Mouse (Mus musculus): ENCODE results near the gene Cir1.

The Cir1 gene

DNA sequence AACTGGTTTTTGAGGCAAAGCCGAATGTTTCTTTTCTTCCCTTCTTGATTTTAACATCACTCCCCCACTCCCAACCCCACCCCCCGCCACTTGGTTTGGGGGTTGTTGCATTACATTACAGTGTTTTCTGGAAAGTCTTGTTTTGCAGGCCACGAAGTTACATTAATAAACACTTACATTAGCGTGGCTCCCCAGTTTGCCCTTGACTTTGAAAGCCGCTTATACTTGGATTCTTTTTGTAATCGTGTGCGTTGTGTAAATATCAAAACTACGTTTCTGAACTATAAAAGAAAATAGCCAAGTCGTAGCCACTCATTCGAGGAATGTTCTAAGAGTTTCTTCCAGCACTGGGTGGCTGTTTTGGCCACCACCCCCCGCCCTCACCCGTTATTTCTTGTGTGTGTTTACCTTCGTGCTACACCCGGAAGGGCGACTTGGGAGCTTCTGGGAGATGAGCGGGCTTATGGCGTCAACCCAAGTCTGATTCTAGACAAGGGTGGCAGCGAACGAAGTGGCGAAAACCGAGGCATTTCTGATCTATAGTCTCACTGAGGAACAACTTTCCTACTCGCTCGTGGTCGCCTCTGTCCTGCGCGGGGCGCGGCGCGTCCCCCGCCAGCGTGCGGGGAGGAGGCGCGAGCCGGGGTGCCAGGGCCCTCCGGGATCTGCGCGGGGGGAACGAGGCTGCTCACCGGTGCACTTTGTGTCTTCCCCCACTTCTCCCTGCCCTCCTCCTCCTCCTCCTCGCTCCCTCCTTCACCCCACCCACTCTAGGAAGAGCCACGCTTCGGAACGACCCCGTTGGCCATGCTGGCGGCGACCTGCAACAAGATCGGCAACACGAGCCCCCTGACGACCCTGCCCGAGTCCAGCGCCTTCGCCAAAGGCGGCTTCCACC is 39.9 kb downstream of the Cir1 start:
- no peak for DNase-seq (ENCODE audit: low spot score in 2 of 2)

DNA sequence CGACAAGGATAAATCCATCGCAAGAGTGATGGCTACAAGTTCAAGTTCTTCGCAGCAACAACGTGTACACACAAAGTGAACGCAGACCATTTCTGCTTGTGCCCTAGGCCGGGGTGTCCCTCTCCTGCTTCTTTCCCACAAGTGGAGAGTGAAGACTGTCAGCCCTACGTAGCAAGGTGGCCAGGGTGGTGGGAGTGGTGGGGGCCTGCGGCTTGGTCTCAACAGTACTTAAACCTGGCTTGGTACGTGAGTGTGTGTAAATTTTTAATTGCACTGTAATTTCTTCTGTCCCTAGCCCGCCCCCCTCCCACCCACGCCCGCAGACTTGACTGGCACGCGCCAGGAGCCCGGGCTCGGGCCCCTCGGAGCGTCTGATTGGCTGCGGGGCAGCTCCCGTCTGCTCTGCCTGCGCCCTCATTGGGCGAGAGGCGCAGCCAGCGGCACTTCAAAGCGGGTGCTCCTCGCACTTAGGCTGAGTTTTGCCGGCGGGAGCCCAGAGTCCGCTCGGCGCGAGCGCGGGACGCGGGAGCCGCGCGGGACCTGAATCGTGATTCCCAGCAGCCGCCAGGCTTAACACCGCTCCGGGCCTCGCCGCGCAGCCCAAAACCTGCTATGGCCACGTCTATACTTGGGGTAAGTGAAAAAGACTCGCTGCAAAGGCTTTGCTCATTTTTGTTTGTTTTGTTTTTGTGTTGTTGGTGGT is 40.9 kb downstream of the Cir1 start, which contains the start of gene Sp9:
Sp9 (plus strand) TSS at position 467 of the 703 bp plus-strand sequence.
- DNase-seq (ENCODE audit: low spot score in 2 of 2): no peak

DNA sequence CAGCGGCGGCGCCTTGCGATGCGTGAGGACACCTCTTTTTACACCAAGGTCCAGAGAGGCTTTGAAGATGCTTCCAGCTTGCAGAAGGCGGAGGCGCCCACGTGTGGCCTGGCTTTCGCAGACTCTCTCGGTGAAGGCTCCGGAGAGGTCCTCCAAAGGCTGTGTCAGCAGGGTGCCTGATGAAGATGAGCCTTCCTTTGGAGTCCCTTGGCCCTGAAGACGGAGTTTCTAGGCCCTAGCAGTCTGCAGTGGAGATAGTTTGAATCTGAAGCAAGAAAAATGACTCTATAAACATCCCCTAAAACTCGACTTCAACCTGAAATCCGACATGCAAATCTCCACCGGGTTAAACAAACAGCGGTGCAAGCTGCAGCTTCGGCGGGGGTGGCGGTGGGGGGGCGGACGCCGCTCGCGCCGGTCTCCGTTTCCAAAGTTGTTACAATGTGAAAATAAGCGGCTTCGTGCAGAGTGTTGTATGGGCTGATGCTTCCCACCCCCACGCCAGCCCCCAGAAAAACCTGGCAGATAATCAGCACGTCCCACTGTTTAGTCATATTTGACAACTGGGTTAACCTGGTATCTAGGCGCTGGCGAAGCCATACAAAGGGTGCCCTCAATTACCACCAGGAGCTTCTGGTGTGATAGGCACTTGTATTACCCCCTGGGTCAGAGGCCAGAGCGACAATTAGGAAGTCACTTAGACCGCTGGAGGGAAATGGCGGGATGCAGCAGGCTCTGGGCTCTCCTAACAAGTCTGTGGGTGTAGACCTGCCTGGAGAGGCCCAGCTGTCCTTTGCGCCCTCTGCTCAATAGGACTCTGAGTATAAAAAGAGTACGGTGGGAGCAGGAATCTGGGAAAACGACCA is 41.7 kb downstream of the Cir1 start:
- no peak for DNase-seq (ENCODE audit: low spot score in 2 of 2)

DNA sequence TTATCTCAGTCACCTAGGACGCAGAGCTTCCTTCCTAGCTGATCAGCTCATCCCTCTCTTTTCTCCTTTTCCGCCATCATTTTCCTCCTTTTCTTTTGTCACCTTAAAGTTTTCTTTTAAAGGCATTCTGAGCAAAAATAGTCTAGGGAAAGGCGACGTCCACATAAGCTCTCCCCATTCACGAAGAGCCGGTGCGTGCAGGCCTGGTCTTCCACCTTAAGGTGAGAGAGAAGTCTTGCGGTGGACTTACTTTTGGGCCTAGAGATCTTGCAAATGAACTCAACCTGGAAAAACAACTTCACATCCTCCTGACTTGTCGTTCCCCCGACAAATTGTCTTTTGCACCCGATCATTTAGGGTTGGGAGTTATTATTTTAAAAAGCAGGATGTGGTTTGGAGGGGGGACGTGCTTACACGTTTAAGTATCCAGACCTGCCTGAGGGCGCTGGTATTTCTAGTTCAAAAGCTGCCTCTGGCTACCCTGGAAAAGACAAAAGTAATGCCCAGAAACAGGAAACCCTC is 42.4 kb downstream of the Cir1 start:
- no peak for DNase-seq (ENCODE audit: low spot score in 2 of 2)

DNA sequence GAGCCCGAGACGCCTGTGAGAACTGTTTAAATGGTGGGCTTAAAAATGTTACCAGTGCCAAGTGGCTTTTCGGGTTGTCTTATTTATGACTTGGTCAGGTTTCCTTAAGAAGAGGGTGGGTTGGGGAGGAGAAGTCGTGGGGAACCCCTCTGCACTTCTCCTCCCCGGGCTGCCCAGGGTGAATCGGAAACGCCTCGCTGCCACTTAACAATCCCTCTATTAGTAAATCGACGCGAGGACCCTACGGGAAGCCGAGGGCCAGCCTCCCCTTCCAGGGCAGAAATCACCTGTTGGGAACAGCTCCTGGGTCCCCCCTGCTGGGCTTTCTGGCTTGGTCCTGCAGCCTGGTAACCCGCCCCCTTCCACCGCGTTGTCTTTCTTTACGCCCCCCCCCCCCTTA is 42.8 kb downstream of the Cir1 start:
- DNase-seq (ENCODE audit: low spot score in 2 of 2): no peak

DNA sequence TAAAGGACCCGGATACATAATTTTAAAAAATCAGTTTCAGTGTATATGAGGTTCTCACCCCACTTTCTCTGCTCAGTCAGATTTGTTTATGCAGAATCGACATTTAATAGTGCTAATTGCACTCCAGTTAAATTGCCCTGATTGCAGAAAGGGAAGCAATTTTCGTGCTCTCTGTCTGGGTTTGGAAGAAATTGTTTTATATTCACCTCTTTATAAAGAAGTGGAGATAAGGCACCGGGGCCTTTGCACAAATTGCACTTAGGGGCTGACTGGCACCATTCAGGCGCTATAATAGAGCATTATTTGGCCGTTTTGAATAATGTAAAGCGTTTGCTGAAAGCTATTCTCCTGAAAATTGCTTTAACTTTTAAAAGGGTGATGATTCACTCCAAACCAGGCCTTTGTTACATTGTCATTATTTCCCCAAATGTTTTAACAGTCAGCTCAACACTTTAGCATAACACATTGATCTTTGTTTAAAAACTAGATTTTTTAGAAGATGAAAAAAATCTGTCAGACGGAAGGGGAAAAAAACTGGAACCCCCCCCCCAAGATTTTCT is 43.6 kb downstream of the Cir1 start:
- DNase-seq (ENCODE audit: low spot score in 2 of 2): no peak

DNA sequence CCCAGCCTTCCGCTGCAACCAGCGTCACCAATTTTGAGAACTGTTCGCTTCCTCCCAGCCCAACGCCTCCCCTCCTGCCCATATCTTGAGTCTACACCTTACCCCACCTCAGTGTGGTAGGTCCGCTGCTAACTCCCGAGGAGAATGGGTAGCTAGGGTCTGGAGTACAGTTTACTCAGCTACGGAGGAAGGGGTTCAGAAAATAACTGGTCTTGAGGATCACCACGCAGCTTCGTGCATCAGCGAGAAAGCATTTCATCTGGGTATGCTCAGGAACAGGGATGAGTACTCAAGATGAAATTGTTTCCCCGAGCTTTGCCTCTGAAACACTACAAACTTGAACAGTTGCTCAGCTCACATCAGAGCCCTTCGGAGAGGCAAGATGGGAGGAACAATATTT is 44.2 kb downstream of the Cir1 start:
- no peak for DNase-seq (ENCODE audit: low spot score in 2 of 2)

DNA sequence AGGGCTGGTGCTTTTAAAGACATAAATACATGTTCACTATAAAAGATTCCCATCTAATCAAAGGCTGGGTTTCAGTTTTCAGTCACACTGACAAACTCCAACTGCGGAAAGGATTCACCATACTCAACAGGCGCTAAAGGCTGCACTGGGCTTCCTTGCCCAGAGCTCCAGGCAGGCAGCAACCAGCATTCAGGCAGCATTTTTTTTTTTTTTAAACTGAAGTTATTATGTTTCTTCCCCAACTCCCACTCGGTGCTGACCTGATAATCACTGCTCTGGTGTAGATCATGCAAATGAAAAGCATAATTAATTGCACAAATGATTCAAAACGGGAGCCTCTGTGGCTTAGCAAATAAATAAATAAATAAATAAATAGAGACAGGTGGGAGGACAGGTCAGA is 44.7 kb downstream of the Cir1 start:
- no peak for DNase-seq (ENCODE audit: low spot score in 2 of 2)

DNA sequence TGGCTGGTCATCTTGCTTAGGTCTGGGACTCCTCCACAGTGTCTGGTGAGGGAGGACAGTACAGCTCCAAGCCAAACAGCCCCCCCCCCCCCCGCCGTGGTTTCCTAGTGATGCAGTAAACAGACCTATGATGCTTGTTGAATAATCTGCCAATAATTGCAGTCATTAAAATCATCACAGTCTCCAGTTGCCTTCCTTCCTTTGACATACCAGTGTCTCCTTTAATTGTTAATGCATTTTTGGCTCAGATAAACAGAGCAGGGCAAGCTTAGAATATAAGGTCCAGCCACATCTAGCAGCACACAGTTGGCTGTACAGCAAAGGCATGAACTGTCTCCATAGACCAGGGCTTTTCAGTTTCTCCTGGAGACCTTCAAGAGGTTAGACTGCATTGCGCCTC is 45.3 kb downstream of the Cir1 start:
- no peak for DNase-seq (ENCODE audit: low spot score in 2 of 2)

DNA sequence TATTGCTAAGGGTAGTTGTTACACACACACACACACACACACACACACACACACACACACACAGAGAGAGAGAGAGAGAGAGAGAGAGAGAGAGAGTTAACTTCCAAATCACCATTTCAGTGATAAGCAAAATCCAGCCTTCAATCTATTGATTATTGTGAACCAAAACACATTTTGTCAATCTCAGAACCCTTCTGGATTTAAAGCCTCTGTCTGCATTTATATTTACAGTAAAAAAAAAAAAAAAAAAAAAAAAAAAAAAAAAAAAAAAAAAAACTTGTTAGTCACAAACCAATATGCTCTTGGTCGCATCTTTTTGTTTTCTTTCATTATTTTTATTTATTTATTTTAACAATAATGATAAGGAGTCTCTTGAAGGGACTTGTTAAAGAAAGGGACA is 45.9 kb downstream of the Cir1 start:
- DNase-seq (ENCODE audit: low spot score in 2 of 2): no peak

DNA sequence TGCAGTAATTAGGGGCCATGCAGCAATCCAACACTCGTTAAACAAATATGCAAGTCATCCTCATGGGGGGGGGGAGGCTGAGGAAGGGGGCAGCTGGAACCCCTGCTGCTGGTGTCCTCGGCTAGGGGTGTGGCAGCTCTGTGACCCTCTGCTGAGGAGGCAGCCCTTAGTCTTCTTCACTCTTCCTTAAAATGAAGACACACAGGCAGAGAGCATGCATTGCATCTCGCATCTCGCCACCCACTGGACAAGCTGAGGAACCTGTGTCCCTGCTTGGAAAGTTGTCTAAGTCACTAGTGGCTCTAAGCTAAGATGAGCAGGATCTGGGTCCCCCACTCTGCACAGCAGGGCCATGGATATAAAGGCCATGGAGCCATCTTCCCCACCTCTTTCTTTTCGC is 46.5 kb downstream of the Cir1 start:
- no peak for DNase-seq (ENCODE audit: low spot score in 2 of 2)

DNA sequence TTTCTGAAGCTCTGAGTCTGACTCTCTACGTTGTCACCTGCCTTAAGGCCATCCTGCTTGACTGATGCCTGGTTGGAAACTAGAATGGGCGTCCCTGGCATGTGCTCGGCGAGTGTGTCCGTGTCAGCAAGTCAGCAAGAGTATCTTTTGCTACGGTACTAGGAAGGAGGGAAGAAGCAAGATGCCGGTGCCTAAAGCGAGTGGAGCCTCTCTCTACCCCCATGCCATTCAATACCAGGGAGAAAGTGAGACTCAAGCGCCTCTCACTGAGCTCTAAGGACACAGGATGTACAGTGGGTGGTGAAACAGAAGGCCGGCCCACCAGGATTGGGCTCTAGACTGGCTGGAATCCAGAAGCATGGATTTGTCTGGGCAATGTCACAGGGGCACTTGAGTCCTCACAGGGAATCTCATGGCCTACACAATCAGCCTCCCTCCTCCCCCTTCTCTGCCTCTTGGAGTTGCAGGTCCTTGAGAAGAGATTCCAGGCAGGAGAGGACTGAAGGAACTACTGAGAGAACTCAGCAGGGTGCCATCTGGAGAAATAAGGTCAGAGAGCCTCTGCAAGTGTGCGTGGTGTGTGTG is 47.8 kb downstream of the Cir1 start:
- no peak for DNase-seq (ENCODE audit: low spot score in 2 of 2)

DNA sequence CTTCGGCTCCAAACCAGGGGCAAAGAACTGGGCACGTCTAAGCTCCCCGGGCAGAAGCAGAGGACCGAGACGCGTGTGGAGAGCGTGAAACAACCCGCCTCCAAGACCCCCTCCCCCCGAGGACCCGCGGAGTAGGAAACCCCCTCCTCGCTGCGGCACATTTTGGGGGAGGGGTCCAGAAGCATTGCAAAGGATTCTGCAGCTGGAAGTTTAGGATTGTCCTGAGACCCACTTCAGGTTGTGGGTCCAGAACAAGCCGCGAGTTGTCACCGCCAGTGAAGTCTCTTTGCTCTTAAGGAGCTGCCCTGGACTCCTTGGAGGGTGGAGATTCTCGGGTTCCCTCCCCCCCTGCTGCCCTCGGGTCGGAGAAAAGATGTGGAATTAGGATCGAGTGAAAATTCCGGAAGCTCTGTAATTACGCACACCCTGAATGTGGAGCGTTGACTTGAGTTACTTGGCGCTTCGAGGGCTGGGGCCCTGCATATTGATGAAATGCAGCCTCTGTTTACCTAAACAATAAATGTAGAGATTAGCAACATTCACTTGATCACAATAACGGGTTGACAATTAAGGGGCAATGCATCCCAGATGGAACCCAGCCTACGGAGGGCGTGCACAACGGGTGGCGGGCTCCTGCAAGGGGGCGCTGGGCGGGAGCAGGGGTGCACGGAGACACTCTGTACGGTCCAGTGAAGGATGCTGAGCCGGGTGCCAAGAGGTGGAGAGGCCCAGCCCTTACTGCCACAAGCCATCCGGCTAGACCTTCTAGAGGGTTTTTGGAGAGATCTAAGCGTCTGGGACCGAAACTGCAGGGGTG is 48.5 kb downstream of the Cir1 start:
- DNase-seq (ENCODE audit: low spot score in 2 of 2): no peak

DNA sequence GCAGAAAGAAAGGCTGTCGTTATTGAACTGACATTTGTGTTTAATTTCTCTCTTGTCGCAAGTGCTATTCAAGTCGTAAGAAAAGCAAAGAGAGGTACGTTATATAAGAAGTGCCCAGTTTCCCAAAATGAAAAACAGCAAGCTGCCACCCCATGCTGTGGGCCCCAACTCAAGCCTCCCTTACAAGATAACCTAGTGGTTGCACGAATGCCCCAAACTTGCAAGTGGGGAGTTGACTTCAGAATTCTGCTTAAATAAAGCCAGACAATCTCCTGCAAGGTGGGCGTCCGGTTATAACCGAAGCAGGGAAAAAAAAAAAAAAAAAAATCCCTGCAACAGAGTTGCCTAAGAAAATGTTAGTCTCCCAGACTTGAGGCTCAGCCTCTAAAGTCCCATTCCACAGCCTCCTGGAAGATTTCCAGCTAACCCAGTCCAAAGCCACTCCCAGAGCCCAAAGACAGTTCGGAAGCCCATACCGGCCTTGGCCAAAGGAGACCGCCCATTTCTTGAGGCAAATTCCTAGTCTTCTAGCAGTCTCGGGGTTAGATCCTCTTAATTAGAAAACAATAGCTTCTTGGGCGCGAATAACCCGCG is 49.2 kb downstream of the Cir1 start:
- DNase-seq (ENCODE audit: low spot score in 2 of 2): no peak

DNA sequence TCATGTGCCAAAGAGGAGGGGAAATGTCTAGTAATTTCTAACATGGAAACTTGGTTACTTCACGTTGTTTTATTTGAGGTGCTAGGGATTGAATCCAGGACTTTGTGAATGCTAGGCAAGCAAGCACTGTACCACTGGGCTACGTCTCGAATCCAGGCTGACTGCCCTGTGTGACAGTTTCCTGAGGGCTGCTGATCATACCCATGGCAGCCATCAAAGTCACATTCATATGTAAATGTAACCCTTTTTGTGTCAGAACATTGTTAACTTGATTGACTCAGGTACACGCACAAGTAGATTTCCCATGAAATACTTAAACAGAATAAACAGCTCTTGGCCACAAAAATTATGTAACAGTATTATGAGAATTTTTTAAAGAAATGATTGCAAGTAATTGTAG is 63.8 kb downstream of the Cir1 start:
- DNase-seq (ENCODE audit: low spot score in 2 of 2): no peak

DNA sequence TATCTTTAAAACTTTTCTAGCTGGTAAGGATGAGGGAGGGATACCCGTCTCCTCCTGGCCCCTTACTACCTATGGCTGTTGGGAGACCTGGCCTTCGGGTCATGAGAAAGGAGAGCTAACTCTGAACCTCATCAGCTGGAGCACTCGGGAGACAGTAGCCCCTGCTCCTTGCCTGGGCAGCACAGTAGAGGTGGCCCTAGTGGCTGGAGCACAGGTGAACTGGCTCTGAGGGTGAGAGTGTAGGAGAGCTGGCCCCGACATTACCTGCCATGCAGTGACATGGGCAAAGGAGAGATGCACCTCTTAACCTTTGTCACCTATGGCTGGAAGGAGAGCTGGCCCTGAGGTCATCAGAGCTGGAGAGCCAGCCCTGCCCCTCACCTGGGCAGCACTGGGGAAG is 71.2 kb downstream of the Cir1 start:
- no peak for DNase-seq (ENCODE audit: low spot score in 2 of 2)

All from spleen, postnatal 14 days (tissue).